Mouse (Mus musculus) T-helper 1 cell (primary cell): ENCODE results near the gene Cgas.

Source experiments
- in situ Hi-C: fragments of 300-600 bp; cut with MboI, MseI; formaldehyde crosslinking; loops from one replicate; pipeline ENCODE4 v1.15.1; 2025; ENCODE audit warnings: high pct_unique_total_duplicates

The Cgas gene

GRCm38 (mm10) chr9:78463337-78463736 is 20.3 kb upstream of the Cgas start:
- in situ Hi-C loops = no loop called here

DNA sequence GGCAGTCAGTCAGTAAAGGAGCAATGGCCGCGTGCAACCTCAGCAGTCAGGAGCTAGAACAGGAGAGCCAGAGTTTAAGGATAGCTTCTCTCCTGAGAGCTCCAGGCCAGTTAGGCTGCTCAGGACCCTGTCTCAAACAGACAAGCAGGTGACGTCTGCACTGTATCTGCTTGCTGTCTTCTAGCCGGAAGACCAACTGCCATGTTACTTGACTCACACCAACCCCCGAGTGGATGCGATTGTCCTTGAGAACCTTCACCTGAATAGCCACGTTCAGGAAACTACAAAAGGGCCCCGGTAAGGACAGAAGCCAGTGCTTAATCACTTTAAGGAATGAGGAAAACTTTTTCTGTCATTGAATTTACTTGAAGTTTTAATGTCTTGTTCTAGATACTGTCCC is 14.0 kb upstream of the Cgas start:
- in situ Hi-C loops = no loop called here

GRCm38 (mm10) chr9:78451382-78451781 is 8.3 kb upstream of the Cgas start:
- in situ Hi-C loops = no loop called here

DNA sequence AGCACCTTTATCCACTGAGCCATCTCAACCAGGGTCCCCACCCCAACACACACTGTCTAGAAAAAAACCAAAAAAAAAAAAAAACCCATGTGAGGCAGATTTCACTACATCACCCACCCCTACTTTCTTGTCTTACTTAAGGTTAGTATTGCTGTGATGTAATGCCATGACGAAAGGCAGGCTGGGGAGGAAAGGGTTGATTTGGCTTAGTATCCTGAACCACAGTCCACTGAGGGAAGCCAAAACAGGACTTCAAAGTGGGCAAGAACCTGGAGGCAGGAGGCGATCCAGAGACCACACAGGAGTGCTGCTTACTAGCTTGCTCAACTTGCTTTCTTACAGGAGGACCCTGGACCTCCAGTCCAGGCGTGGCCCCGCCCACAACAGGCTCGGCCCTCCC is 7.4 kb upstream of the Cgas start:
- in situ Hi-C loops = no loop called here

- in situ Hi-C loops = no loop called here
Observed at GRCm38 (mm10) chr9:78447973-78448873, 5.2 kb upstream of the Cgas start, which contains the start of the genes Mto1 and Gm17324. Gene Mto1, plus strand, starts transcription at chr9:78448208. Gene Gm17324, minus strand, starts transcription at chr9:78448786.

GRCm38 (mm10) chr9:78447606-78447972 is 4.6 kb upstream of the Cgas start:
- in situ Hi-C loops = no loop called here

DNA sequence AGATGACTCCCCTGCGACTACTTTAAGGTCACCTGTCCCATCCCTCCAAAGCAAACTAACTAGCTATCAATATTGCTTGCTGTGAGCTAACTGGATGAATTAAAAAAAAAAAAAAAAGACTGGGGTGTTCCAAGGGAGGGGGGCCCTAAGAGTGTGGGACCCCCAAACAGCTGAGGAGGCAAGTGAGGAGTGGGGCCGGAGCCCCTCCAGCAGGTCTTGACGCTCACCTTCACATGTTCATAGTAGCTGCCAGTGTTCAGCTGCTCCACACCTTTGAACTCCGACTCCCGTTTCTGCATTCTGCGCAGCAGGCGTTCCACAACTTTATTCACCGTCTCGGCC is 829 bp downstream of the Cgas start:
- in situ Hi-C loops = no loop called here

- in situ Hi-C loops = no loop called here
Observed at GRCm38 (mm10) chr9:78439426-78439825, 3.6 kb downstream of the Cgas start.

DNA sequence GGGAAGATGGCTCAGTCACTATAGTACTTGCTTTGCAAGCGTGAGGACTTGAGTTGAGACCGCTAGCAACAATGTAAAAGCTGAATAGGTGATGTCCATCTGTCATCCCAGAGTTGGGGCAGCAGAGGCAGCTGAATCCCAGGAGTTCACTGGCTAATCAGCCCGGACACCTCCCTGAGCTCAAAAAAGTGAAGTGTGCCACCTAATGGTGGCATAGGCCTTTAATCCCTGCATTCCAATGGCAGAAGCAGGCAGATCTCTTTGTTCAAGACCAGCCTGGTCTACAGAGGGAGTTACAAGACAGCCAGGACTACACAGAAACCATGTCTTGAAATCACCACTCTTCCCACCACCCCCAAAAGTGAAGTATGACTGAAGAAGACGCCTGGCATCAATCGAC is 10.6 kb downstream of the Cgas start:
- in situ Hi-C loops = no loop called here

DNA sequence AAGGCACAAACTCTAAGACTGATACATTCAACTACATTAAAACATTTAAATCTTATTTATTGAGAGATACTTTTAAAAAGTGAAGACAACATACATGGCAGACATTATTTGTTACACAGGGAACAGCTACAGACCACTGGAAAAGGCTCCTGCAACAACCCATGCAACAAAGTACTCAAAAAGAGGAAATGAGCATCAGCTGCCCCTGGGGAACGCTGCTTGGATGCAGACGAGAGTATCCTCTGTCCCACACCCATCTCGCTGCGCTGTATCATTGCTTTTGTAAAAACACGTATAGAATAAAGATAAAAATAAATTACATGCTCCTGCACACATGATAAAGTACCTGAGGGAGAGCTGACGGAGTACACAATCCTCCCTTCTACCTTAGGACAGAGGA is 12.6 kb downstream of the Cgas start:
- in situ Hi-C loops = no loop called here

GRCm38 (mm10) chr9:78429551-78429950 is 13.5 kb downstream of the Cgas start:
- in situ Hi-C loops = no loop called here

DNA sequence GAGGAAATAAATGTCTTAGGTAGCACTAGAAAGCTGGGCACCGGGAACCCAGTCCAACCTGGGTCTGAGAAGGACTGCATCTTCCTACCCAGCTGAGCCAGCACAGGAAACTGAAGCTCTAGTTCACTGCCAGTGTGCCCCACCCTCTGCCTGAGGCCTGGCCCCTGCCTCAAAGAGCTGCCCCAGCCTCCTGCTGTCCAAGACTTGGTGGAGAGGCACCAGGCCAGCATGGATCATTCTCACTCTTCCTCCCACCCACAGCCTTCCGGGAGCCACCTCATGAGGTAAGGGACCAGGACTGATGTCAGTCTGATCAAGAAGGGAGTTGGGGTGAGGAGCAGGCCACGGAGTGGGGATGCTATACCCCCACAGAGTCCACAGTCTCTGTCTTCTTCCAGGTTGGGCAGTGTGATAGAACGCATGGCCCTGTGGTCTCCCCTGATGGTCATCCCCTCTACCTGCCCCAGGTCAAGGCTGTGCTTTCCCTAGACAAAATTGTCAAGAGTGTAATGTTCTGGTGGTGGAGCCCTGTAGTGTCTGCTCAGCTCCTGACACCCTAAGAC is 14.1 kb downstream of the Cgas start:
- in situ Hi-C loops = no loop called here

GRCm38 (mm10) chr9:78428185-78428584 is 14.9 kb downstream of the Cgas start:
- in situ Hi-C loops = no loop called here

DNA sequence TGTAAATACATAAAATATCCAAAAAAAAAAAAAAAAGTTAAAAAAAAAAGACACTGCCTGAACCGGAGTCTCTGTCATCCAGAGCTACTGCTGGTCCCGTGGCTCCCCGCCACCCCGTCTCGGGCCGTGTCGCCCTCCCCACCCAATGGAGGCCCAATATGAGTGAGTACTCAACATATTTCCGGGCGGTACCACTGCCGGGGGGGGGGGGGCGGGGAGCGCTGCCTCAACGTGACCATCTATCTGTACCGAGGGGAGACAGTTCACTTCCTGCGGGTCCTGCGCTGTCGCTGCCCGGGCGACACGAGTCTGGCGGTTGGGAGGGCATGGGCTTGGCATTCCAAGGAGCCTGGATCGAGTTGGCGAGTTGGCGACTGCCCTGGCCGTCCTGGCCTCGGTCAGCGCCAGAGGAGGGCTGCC is 15.7 kb downstream of the Cgas start:
- in situ Hi-C loops = no loop called here

DNA sequence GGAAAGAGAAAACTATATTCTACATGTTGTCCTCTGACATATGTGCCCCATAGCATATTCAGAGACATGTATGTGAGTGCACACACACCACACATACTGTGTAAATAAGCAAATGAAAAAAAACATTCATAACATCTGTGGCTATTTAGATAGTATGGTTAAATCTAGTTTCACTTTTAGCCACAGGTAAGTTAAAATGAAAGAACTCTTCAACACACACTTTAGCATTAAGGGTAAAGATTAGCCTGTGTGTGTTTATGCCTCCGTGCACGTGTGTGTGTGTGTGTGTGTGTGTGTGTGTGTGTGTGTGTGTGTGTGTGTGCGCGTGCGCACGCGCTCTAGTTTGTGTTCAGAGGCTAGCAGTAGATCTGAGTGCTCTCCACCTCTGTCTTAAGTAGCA is 41.4 kb downstream of the Cgas start:
- in situ Hi-C loops = no loop called here

DNA sequence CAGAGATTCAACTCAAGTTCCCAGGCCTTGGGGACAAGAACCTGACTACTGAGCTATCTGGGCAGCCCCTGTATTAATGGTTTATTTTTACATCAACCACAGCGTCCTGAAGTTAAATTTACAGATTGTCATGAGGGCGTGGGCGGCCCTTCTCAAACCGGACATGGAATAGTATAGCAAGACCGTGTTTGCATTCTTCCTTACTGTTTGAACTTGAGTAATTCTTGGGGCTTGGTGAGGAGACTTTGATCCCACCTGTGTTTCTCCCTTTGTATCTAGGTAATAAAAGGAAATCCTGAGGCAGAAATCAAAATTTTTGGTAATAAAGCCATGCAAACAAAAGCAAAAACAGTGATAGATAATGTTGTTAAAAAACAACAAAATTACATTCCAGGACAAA is 42.5 kb downstream of the Cgas start:
- in situ Hi-C loops = no loop called here

GRCm38 (mm10) chr9:78396517-78396916 is 46.5 kb downstream of the Cgas start:
- in situ Hi-C loops = no loop called here

GRCm38 (mm10) chr9:78395630-78396351 is 47.2 kb downstream of the Cgas start, which contains the start of gene Ddx43:
Gene Ddx43, plus strand, starts transcription at chr9:78395777.
- in situ Hi-C loops = no loop called here

DNA sequence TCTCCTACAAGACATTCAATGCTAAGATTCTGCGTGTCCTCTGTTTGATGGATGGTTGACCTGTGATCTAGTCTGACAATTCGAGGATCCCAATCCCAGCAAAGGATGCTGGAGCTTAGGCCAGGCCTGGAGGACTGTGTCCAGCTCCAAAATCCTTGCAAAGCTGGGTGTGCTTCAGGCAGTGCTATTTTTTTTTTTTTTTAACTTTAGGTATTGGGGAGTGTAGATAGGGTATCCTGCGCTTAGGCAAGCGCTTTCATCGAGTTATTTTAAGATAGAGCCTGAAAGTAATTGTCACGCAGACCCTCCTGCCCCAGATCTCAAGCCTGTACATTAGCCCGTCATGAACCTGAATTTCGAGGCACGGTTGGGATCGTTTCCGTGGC is 47.8 kb downstream of the Cgas start:
- in situ Hi-C loops = no loop called here

DNA sequence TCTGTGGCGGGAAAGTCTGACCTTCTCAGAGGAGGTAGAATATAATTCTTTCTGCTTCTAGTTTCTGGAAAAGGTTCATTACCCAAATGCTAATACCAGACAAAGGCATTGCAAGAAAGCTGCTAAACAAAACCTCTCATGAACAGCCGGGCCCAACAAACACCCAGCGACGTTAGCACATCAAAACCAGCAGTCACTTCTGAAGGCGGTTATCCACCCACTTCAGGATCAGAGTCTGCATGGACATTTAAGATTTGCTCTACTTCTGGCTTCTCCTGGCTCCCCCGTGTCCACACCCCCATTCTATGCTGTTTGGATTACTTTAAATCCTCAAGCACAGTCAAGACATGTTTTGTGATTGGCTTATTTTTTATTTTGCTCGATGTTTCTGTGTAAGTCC is 48.4 kb downstream of the Cgas start:
- in situ Hi-C loops = no loop called here

GRCm38 (mm10) chr9:78393741-78394140 is 49.3 kb downstream of the Cgas start:
- in situ Hi-C loops = no loop called here

- in situ Hi-C loops = no loop called here
Observed at GRCm38 (mm10) chr9:78389981-78390380, 53.1 kb downstream of the Cgas start.

DNA sequence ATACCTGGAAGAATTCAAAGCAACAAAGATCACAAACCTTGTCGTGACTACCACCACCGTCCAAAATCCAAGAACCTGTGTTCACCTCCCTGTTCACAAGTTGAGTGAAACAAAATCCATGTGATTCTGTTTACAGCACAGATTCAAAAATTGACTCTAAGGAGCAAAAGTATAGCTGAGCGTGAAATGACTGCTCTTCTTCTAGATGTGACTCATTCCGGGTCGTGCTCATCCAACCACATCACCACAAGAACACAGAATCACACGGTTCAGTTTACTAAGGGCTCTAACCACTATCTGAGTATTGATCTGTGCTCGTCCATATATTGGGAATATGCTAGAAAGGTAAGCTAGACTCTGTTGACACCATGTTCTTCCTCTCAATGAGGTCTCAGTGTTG is 56.1 kb downstream of the Cgas start:
- in situ Hi-C loops = no loop called here
